In genomic region chr15:101941948-101942347, GRCm38 (mm10) we compare ENCODE assay signal across 13 mouse cellular contexts. TPM values are rescaled to one million over a fixed set of nuclear protein-coding genes. Genes with fewer than 3 reads are reported as not detected.
DNase-seq lines count a peak whose midpoint lies in the region; ATAC-seq and TF ChIP-seq lines count a peak whose summit lies in the region.
"Had no signal": no experiment of that assay in that cellular context is flagged by ENCODE, and none has a peak within 500 bp of the region (broad histone marks: within the 10 kb centered on the region; RNA-seq: fewer than 3 reads in every experiment).

No protein-coding gene starts in this region.

- WGBS in lung, postnatal 0 days = 40% methylated on average over 8 of the region's 8 CpGs

- TF ChIP-seq CTCF in lung, postnatal 0 days (IDR thresholded peaks at IDR 0.05) = no peak

- DNase-seq in frontal cortex, postnatal 14 days (ENCODE audit: low spot score in 2 of 2) = no peak
- DNase-seq in lung, postnatal 0 days (ENCODE audit: low spot score) = peak; percentile 57
- no peak for DNase-seq in lung, postnatal 4 days
- peak; percentile 6 for DNase-seq in embryo, embryonic 10.5 days (ENCODE audit: low spot score)
- no peak for DNase-seq in left cerebral cortex, postnatal 4 days
- DNase-seq in lung, postnatal 14 days = no peak
- DNase-seq: cerebellum, adult 2 months had no signal

- ATAC-seq in frontal cortex, adult (ENCODE audit: low TSS enrichment) = 0 out of 2 replicates have a peak, but pooled peaks have one; percentile 52
- peak; percentile 74 for ATAC-seq in lung, postnatal 0 days
- ATAC-seq: intestine, embryonic 16.5 days had no signal

- intact Hi-C loops in left cerebral cortex, postnatal 4 days (cut with DNase I) = no loop called here

- no peaks in the 10 kb centered on the region for H3K36me3 ChIP-seq in lung, postnatal 0 days (ENCODE audit: insufficient read depth, low read length)
- no peaks in the 10 kb centered on the region for H3K36me3 ChIP-seq in myocyte (ENCODE audit: control insufficient read depth, insufficient read depth)

- no peak overlapping the region for H3K4me2 ChIP-seq in lung, postnatal 0 days (replicated peaks; ENCODE audit: low read depth, low read length)
- H3K4me2 ChIP-seq in myocyte (ENCODE audit: low read depth) = peak overlapping the region; percentile 36

- H3K4me3 ChIP-seq in lung, postnatal 0 days (ENCODE audit: low read depth, low read length) = no peak overlapping the region
- H3K4me3 ChIP-seq in myocyte = no peak overlapping the region

- no peaks in the 10 kb centered on the region for H3K4me1 ChIP-seq in lung, postnatal 0 days (ENCODE audit: insufficient read depth, low read depth, low read length)

- TF ChIP-seq POLR2A in myocyte (IDR thresholded peaks at IDR 0.05; ENCODE audit: insufficient read length, low read depth) = no peak

- TF ChIP-seq EP300 in lung, postnatal 0 days (IDR thresholded peaks at IDR 0.05) = 0 out of 2 replicates have a peak, but pooled peaks have one; percentile 18

- H3K27ac ChIP-seq in lung, postnatal 0 days (ENCODE audit: low read length) = no peak overlapping the region
- H3K27ac ChIP-seq: macrophage had no signal

- H3ac ChIP-seq in myocyte (ENCODE audit: control insufficient read depth, insufficient read length) = no peak overlapping the region

- H3K9ac ChIP-seq in lung, postnatal 0 days (replicated peaks; ENCODE audit: low read depth) = no peak overlapping the region

- no peaks in the 10 kb centered on the region for H3K9me3 ChIP-seq in lung, postnatal 0 days (ENCODE audit: low read length)

- no peaks in the 10 kb centered on the region for H3K27me3 ChIP-seq in lung, postnatal 0 days (replicated peaks; ENCODE audit: insufficient read depth, low read length)
- H3K27me3 ChIP-seq in myocyte (ENCODE audit: control insufficient read depth, insufficient read depth, insufficient read length) = peaks cover 22% of the 10 kb centered on the region

- H3K79me2 ChIP-seq in myocyte (ENCODE audit: control insufficient read depth, insufficient read depth) = no peaks in the 10 kb centered on the region

TF ChIP-seq in myocyte, 11 proteins besides CTCF, POLR2A, EP300 and RAD21:
- no peak for TF ChIP-seq TCF3 (IDR thresholded peaks at IDR 0.05; ENCODE audit: insufficient read length, low read depth)
- no peak for TF ChIP-seq REST (IDR thresholded peaks at IDR 0.05; ENCODE audit: insufficient read depth, insufficient read length)
- TF ChIP-seq E2F4 (IDR thresholded peaks at IDR 0.05; ENCODE audit: insufficient read depth) = no peak
- TF ChIP-seq MAX (IDR thresholded peaks at IDR 0.05; ENCODE audit: low read depth) = no peak
- no peak for TF ChIP-seq MYOG (IDR thresholded peaks at IDR 0.05; ENCODE audit: control insufficient read depth in 1 of 3, insufficient read depth in 1 of 3, insufficient read length in 2 of 3, low read depth in 2 of 3)

RNA-seq across cellular contexts. Expression of gene Krt79, which starts 1.8 kb away (rescaled TPM):
- polyA plus RNA-seq in lung, postnatal 0 days (2015; fragmentation: Nextera tagmentation; extraction: Ambion mirVana) = 1.0 and 1.4 TPM in 2 replicates
- 0.04 TPM for polyA plus RNA-seq in myocyte (2012; fragmentation: generic; extraction: Trizol)
- total RNA-seq in left cerebral cortex, postnatal 4 days (2021) = under 1 TPM in 1 of 2 experiments, not detected in 1; 0.32 TPM
- polyA plus RNA-seq: cerebellum, adult 2 months; intestine, embryonic 16.5 days; limb, embryonic 11.5 days; macrophage had no signal

RNA-seq across cellular contexts. Expression of gene Krt78, which starts 12.1 kb away (rescaled TPM):
- 0.08 and 0.20 TPM in 2 replicates for polyA plus RNA-seq in lung, postnatal 0 days (2015; fragmentation: Nextera tagmentation; extraction: Ambion mirVana)
- polyA plus RNA-seq in myocyte (2012; fragmentation: generic; extraction: Trizol) = not detected
- total RNA-seq in left cerebral cortex, postnatal 4 days (2021) = not detected
- polyA plus RNA-seq: cerebellum, adult 2 months; limb, embryonic 11.5 days; macrophage; neural tube, embryonic 11.5 days had no signal

RNA-seq across cellular contexts. Expression of gene Krt4, which starts 17.4 kb away (rescaled TPM):
- 2.5 and 2.9 TPM in 2 replicates for polyA plus RNA-seq in lung, postnatal 0 days (2015; fragmentation: Nextera tagmentation; extraction: Ambion mirVana)
- polyA plus RNA-seq in myocyte (2012; fragmentation: generic; extraction: Trizol) = not detected
- total RNA-seq in left cerebral cortex, postnatal 4 days (2021) = under 1 TPM in 1 of 2 experiments, not detected in 1; 0.24 TPM
- polyA plus RNA-seq: cerebellum, adult 2 months; limb, embryonic 11.5 days; macrophage; neural tube, embryonic 11.5 days had no signal

RNA-seq across cellular contexts. Expression of gene Krt76, which starts 49.2 kb away (rescaled TPM):
- polyA plus RNA-seq in lung, postnatal 0 days (2015; fragmentation: Nextera tagmentation; extraction: Ambion mirVana) = not detected in 2 replicates
- not detected for polyA plus RNA-seq in myocyte (2012; fragmentation: generic; extraction: Trizol)
- total RNA-seq in left cerebral cortex, postnatal 4 days (2021) = not detected
- polyA plus RNA-seq: cerebellum, adult 2 months; intestine, embryonic 16.5 days; limb, embryonic 11.5 days; macrophage; neural tube, embryonic 11.5 days had no signal

Comparison
In these comparisons a context has a peak if more than half of its experiments do, and no peak if none do; other contexts are left out.
1. DNase-seq: peak in lung, postnatal 0 days (single experiment) and embryo, embryonic 10.5 days (single experiment); none in frontal cortex, postnatal 14 days (0 of 2), lung, postnatal 4 days (0 of 2), left cerebral cortex, postnatal 4 days (single experiment) and lung, postnatal 14 days (single experiment).